Comparison of ENCODE assay signal across 9 mouse cellular contexts in the genomic region with DNA sequence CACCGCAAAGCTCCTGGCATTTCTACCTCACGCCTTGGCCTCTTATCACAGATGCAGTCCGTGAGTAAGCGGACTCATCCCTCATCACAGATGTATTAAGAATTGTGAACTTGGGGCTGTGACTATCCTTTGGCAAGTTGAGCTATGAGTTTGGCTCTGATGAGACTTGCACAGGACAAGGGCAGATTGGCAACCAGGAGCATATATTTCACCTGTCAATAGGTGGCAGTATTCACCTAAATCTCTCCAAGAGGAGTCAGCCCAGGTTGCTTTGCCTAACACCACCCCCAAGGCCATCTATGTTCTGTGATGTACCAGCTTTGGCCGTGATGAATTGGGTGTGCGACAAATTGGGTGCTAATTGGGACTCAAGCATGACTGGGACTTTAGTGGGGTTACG.
DNase-seq lines count a peak whose midpoint lies in the region; ATAC-seq and TF ChIP-seq lines count a peak whose summit lies in the region.
"Had no signal": no experiment of that assay in that cellular context is flagged by ENCODE, and none has a peak within 500 bp of the region (broad histone marks: within the 10 kb centered on the region; RNA-seq: fewer than 3 reads in every experiment).

No protein-coding gene starts in this region.

- CTCF ChIA-PET in Patski (lab: Charles Lee): interaction anchor here (0.7 to 2.6 kb wide), 14 partner anchors 14 to 624 kb away, joined by 3 to 39 read pairs (median 3); no protein-coding TSS in a partner anchor

- POLR2A ChIA-PET in Patski (lab: Charles Lee): interaction anchor here (1.2 kb wide), 1 partner anchor 175 kb away, joined by 3 read pairs; no protein-coding TSS in a partner anchor

- H3K27me3 ChIP-seq in Patski: peaks cover 3% of the 10 kb centered on the region
- H3K27me3 ChIP-seq in embryonic facial prominence, embryonic 14.5 days (replicated peaks; ENCODE audit: control insufficient read depth, insufficient read depth, low read length): no peaks in the 10 kb centered on the region
- 0 out of 2 replicates have a peak, but pooled peaks cover 1% of the 10 kb centered on the region for H3K27me3 ChIP-seq in kidney, adult 2 months (replicated peaks; ENCODE audit: control insufficient read depth, insufficient read depth, low read length)
- 0 out of 2 replicates have a peak, but pooled peaks cover 3% of the 10 kb centered on the region for H3K27me3 ChIP-seq in limb, embryonic 11.5 days (ENCODE audit: control insufficient read depth, insufficient read depth, low read length)

- intact Hi-C loops in heart, postnatal 36 days (cut with DNase I): loop anchor here (10.0 kb wide), 1 partner anchor 179 kb away; no protein-coding TSS in a partner anchor

- H3K9ac ChIP-seq in embryonic facial prominence, embryonic 14.5 days (ENCODE audit: low read depth, low read length): no peak overlapping the region
- no peak overlapping the region for H3K9ac ChIP-seq in limb, embryonic 11.5 days (ENCODE audit: low read length)
- H3K9ac ChIP-seq: neural tube, embryonic 13.5 days had no signal

- in situ Hi-C loops in Patski (cut with MboI; ENCODE audit: low pct_unique_long_range_greater_than_20kb): loop anchor here (10.0 kb wide), 2 partner anchors 179 to 619 kb away; no protein-coding TSS in a partner anchor

- no peaks in the 10 kb centered on the region for H3K36me3 ChIP-seq in embryonic facial prominence, embryonic 14.5 days (ENCODE audit: control insufficient read depth, insufficient read depth, low read length)
- H3K36me3 ChIP-seq in kidney, adult 2 months (ENCODE audit: control insufficient read depth, insufficient read depth, low read length): no peaks in the 10 kb centered on the region
- no peaks in the 10 kb centered on the region for H3K36me3 ChIP-seq in limb, embryonic 11.5 days (ENCODE audit: control insufficient read depth, insufficient read depth, low read length)
- H3K36me3 ChIP-seq: neural tube, embryonic 13.5 days had no signal

- no peaks in the 10 kb centered on the region for H3K4me1 ChIP-seq in embryonic facial prominence, embryonic 14.5 days (ENCODE audit: control insufficient read depth, insufficient read depth, low read length)
- no peaks in the 10 kb centered on the region for H3K4me1 ChIP-seq in kidney, adult 2 months (ENCODE audit: control insufficient read depth, insufficient read depth, low read length)
- H3K4me1 ChIP-seq in limb, embryonic 11.5 days (ENCODE audit: control insufficient read depth, insufficient read depth, low read length): peaks cover 3% of the 10 kb centered on the region; the same call in 1 of the 2 replicates

- peak; percentile 86 for ATAC-seq in Patski
- peak; percentile 60; the same call in 1 of the 2 replicates for ATAC-seq in embryonic facial prominence, embryonic 14.5 days (ENCODE audit: low read depth)
- peak; percentile 65; the same call in 1 of the 2 replicates for ATAC-seq in limb, embryonic 11.5 days (ENCODE audit: insufficient number of reproducible peaks, low FRiP score, low TSS enrichment, low read depth)

- peaks cover 4% of the 10 kb centered on the region; the same call in 1 of the 2 replicates for H3K9me3 ChIP-seq in embryonic facial prominence, embryonic 14.5 days (ENCODE audit: control insufficient read depth, low read length)
- no peaks in the 10 kb centered on the region for H3K9me3 ChIP-seq in limb, embryonic 11.5 days (ENCODE audit: control insufficient read depth, low read length)

- TF ChIP-seq POLR2A in kidney, adult 2 months (IDR thresholded peaks at IDR 0.05; ENCODE audit: low read depth, low read length): no peak

- no peak overlapping the region for H3K4me2 ChIP-seq in embryonic facial prominence, embryonic 14.5 days (ENCODE audit: low read depth, low read length)
- no peak overlapping the region for H3K4me2 ChIP-seq in limb, embryonic 11.5 days (ENCODE audit: low read depth, severe bottlenecking)

- no peak overlapping the region for H3K27ac ChIP-seq in embryonic facial prominence, embryonic 14.5 days (replicated peaks; ENCODE audit: low read depth, low read length)
- no peak overlapping the region for H3K27ac ChIP-seq in kidney, adult 2 months (ENCODE audit: insufficient read depth, low read depth, low read length)
- H3K27ac ChIP-seq in limb, embryonic 11.5 days (replicated peaks; ENCODE audit: low read depth, low read length): no peak overlapping the region
- H3K27ac ChIP-seq: neural tube, embryonic 13.5 days had no signal

- peak; percentile 75 for DNase-seq in heart, adult 11 months
- DNase-seq in heart, postnatal 36 days: no peak
- DNase-seq in Patski (ENCODE audit: low read depth, low spot score): peak; percentile 10
- peak; percentile 85 for DNase-seq in embryonic facial prominence, embryonic 14.5 days (ENCODE audit: low spot score)
- DNase-seq in kidney, adult 2 months: peak; percentile 65
- peak; percentile 55 for DNase-seq in limb, embryonic 11.5 days (ENCODE audit: low spot score)
- peak; percentile 75 for DNase-seq in retina, postnatal 1 day
- no peak for DNase-seq in natural killer cell, adult 2 months (ENCODE audit: low spot score in 2 of 2)

- WGBS in embryonic facial prominence, embryonic 14.5 days: 43% methylated on average over 7 of the region's 7 CpGs
- 48% methylated on average over 7 of the region's 7 CpGs for WGBS in kidney, adult 2 months
- 28% methylated on average over 7 of the region's 7 CpGs for WGBS in limb, embryonic 11.5 days

- TF ChIP-seq CTCF in Patski (IDR thresholded peaks at IDR 0.05): peak; percentile 84
- peak; percentile 55 for TF ChIP-seq CTCF in kidney, adult 2 months (conservative IDR thresholded peaks at IDR 0.05; ENCODE audit: insufficient read depth, insufficient read length, low read depth, low read length)

- H3K4me3 ChIP-seq in embryonic facial prominence, embryonic 14.5 days (ENCODE audit: low read depth, low read length): no peak overlapping the region
- no peak overlapping the region for H3K4me3 ChIP-seq in kidney, adult 2 months (ENCODE audit: insufficient read depth, low read depth, low read length)
- H3K4me3 ChIP-seq in limb, embryonic 11.5 days (ENCODE audit: low read depth, low read length): no peak overlapping the region
- H3K4me3 ChIP-seq: neural tube, embryonic 13.5 days had no signal

Comparison
In these comparisons a context has a peak if more than half of its experiments do, and no peak if none do; other contexts are left out.
1. DNase-seq: peak in heart, adult 11 months (single experiment), Patski (single experiment), embryonic facial prominence, embryonic 14.5 days (single experiment), kidney, adult 2 months (single experiment), limb, embryonic 11.5 days (single experiment) and retina, postnatal 1 day (single experiment); none in heart, postnatal 36 days (0 of 2) and natural killer cell, adult 2 months (0 of 2).
2. Peak in every context shown above with its lines, with median percentiles within 50 percentile points of each other: ATAC-seq.